Mouse (Mus musculus): Measurements from ENCODE around the gene Pnma5.

GRCm38 (mm10) chrX:72995542-72995941 lies 41.4 kb downstream of the Pnma5 start:
- TF ChIP-seq CTCF (IDR thresholded peaks at IDR 0.05; ENCODE audit: low read depth), result no peak
- no peak for TF ChIP-seq EP300 (IDR thresholded peaks at IDR 0.05; ENCODE audit: low read depth)

Data from heart, postnatal 0 days (tissue).